Mouse (Mus musculus) olfactory bulb, adult 2 months (tissue): Measurements from ENCODE around the gene Rps28.

ENCODE experiments used
- CTCF ChIP-seq: fragments of 200-500 bp; IDR thresholded peaks from 2 replicates; pipeline ENCODE4 v1.5.1; 2012; ENCODE audit warnings: low read depth, mild to moderate bottlenecking, low read length, moderate library complexity; ENCODE audit not compliant: insufficient read depth
- POLR2A ChIP-seq: fragments of 200-500 bp; IDR thresholded peaks from 2 replicates; pipeline ENCODE4 v1.6.1; 2012; ENCODE audit warnings: mild to moderate bottlenecking, low read depth, low read length, moderate library complexity; ENCODE audit not compliant: insufficient read depth

DNA sequence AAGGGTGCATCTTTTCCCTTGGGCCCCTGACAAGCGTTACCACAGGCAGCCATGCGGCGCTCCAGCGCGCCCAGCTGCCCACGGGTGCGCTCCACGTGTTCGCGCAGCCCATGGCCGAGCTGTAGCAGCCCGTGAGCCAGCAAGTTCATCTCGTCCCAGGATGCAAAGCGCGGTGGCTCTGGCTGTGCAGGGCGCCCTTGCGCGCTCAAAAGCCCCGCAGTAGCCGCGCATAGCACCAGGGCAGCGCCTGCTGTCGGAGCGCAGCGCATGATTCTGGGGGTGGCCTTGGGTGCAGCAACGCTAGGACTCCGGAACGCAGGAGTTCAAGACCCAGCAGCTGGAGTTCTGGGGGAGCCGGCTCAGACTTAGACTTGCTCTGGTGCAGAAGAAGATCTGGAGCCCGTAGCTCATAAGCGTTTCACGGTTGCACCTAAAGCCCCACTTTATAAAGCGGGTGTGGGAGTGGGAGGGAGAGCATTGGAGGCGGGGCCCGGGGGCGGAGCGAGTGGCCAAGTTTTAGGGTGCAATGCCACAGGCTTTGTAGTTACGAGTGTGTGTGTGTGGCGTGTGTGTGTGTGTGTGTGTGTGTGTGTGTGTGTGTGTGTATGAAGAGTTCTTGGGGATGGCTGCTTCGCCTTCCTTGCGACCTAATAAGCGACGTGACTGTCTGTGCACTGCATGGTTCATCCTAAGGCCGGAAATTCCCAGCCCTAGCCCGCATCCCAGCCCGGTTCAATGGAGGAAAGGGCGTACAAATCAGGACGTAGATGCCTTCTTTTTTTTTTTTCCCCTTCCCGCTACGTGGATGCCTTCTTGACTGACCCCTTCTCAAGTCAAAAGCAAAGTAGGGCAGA is 43.0 kb downstream of the Rps28 start, which contains the start of gene Angptl4:
- TF ChIP-seq CTCF = 0 out of 2 replicates have a peak, but pooled peaks have one; percentile 10
- TF ChIP-seq POLR2A = peak; percentile 30; the same call in 1 of the 2 replicates
